In genomic region chr13:49554519-49554918, GRCm38 (mm10) we compare ENCODE assay signal across 37 mouse cellular contexts. TPM values are rescaled to one million over a fixed set of nuclear protein-coding genes. Genes with fewer than 3 reads are reported as not detected.
"Had no signal": no experiment of that assay in that cellular context is flagged by ENCODE, and none has a peak within 500 bp of the region (broad histone marks: within the 10 kb centered on the region; RNA-seq: fewer than 3 reads in every experiment).

No protein-coding gene starts in this region.

- H3K4me3 ChIP-seq: limb, embryonic 10.5 days; limb, embryonic 12.5 days; limb, embryonic 13.5 days; limb, embryonic 15.5 days; liver, embryonic 12.5 days; liver, embryonic 13.5 days; liver, embryonic 15.5 days; lung, embryonic 15.5 days; megakaryocyte, embryonic 14.5 days; midbrain, embryonic 10.5 days; midbrain, embryonic 12.5 days; midbrain, embryonic 13.5 days; midbrain, embryonic 15.5 days; neural tube, embryonic 12.5 days had no signal

- H3K9me3 ChIP-seq: limb, embryonic 10.5 days; limb, embryonic 12.5 days; limb, embryonic 13.5 days; limb, embryonic 15.5 days; liver, embryonic 12.5 days; liver, embryonic 13.5 days; liver, embryonic 15.5 days; lung, embryonic 15.5 days; megakaryocyte, embryonic 14.5 days; midbrain, embryonic 10.5 days; midbrain, embryonic 12.5 days; midbrain, embryonic 13.5 days; midbrain, embryonic 15.5 days; neural tube, embryonic 12.5 days had no signal

- ATAC-seq: liver, embryonic 12.5 days; liver, postnatal 0 days; lung, postnatal 0 days; midbrain, embryonic 13.5 days; midbrain, embryonic 15.5 days; midbrain, embryonic 16.5 days had no signal

- H3K4me1 ChIP-seq: limb, embryonic 10.5 days; limb, embryonic 12.5 days; limb, embryonic 13.5 days; limb, embryonic 15.5 days; liver, embryonic 13.5 days; liver, embryonic 15.5 days; midbrain, embryonic 10.5 days; midbrain, embryonic 12.5 days; midbrain, embryonic 13.5 days; midbrain, embryonic 15.5 days; neural tube, embryonic 12.5 days had no signal

- H3K27ac ChIP-seq: limb, embryonic 10.5 days; limb, embryonic 12.5 days; limb, embryonic 13.5 days; limb, embryonic 15.5 days; liver, embryonic 12.5 days; liver, embryonic 13.5 days; liver, embryonic 14.5 days; liver, embryonic 15.5 days; lung, embryonic 15.5 days; macrophage; midbrain, embryonic 10.5 days; midbrain, embryonic 12.5 days; midbrain, embryonic 13.5 days; midbrain, embryonic 15.5 days; neural tube, embryonic 12.5 days had no signal

- H3K9ac ChIP-seq: limb, embryonic 12.5 days; limb, embryonic 13.5 days; limb, embryonic 15.5 days; liver, embryonic 12.5 days; liver, embryonic 13.5 days; liver, embryonic 14.5 days; liver, embryonic 15.5 days; liver, postnatal 0 days; lung, embryonic 14.5 days; lung, embryonic 15.5 days; midbrain, embryonic 12.5 days; midbrain, embryonic 13.5 days; midbrain, embryonic 15.5 days; neural tube, embryonic 12.5 days had no signal

- H3K4me2 ChIP-seq: limb, embryonic 12.5 days; limb, embryonic 13.5 days; limb, embryonic 15.5 days; liver, embryonic 11.5 days; liver, embryonic 12.5 days; liver, embryonic 13.5 days; liver, embryonic 15.5 days; lung, embryonic 14.5 days; lung, embryonic 15.5 days; midbrain, embryonic 11.5 days; midbrain, embryonic 12.5 days; midbrain, embryonic 13.5 days; midbrain, embryonic 15.5 days; neural tube, embryonic 12.5 days had no signal

- H3K36me3 ChIP-seq: limb, embryonic 10.5 days; limb, embryonic 12.5 days; limb, embryonic 13.5 days; limb, embryonic 15.5 days; liver, embryonic 12.5 days; liver, embryonic 13.5 days; liver, embryonic 15.5 days; lung, embryonic 15.5 days; midbrain, embryonic 10.5 days; midbrain, embryonic 12.5 days; midbrain, embryonic 13.5 days; midbrain, embryonic 15.5 days; neural tube, embryonic 12.5 days had no signal

- DNase-seq: left cerebral cortex, postnatal 4 days; liver; liver, embryonic 13.5 days; liver, postnatal 0 days; lung, adult 18-20 months; lung, adult 2 months; lung, embryonic 14.5 days; lung, postnatal 10 days; lung, postnatal 14 days; lung, postnatal 36 days; lung, postnatal 4 days; midbrain, embryonic 14.5 days had no signal

- H3K27me3 ChIP-seq: limb, embryonic 12.5 days; limb, embryonic 13.5 days; limb, embryonic 15.5 days; liver, embryonic 12.5 days; liver, embryonic 13.5 days; liver, embryonic 15.5 days; lung, embryonic 15.5 days; megakaryocyte, embryonic 14.5 days; midbrain, embryonic 12.5 days; midbrain, embryonic 13.5 days; midbrain, embryonic 15.5 days; neural tube, embryonic 12.5 days had no signal

RNA-seq across cellular contexts. Expression of gene Aspn, which starts 10.3 kb away (rescaled TPM):
- total RNA-seq: megakaryocyte progenitor cell, adult 5-6 weeks; megakaryocyte, adult 5-6 weeks; megakaryocyte-erythroid progenitor cell, adult 5-6 weeks; monocyte, adult 5-6 weeks had no signal
- polyA plus RNA-seq: liver, adult 2 months; macrophage; neural tube, embryonic 11.5 days had no signal

RNA-seq across cellular contexts. Expression of gene Omd, which starts 27.7 kb away (rescaled TPM):
- total RNA-seq: megakaryocyte, adult 5-6 weeks; monocyte, adult 5-6 weeks had no signal
- polyA plus RNA-seq: liver, adult 2 months; macrophage had no signal

RNA-seq across cellular contexts. Expression of gene Ecm2, which starts 49.9 kb away (rescaled TPM):
- total RNA-seq: megakaryocyte-erythroid progenitor cell, adult 5-6 weeks; monocyte, adult 5-6 weeks had no signal
- polyA plus RNA-seq: macrophage had no signal

RNA-seq across cellular contexts. Expression of gene Ogn, which starts 53.3 kb away (rescaled TPM):
- total RNA-seq: megakaryocyte progenitor cell, adult 5-6 weeks; megakaryocyte-erythroid progenitor cell, adult 5-6 weeks; monocyte, adult 5-6 weeks had no signal
- polyA plus RNA-seq: macrophage had no signal
